Mouse (Mus musculus): ENCODE measurements around the gene Ngly1.

Gene Ngly1

GRCm38 (mm10) chr14:16329756-16330155 lies 80.7 kb downstream of the Ngly1 start:
- DNase-seq (ENCODE audit: low spot score in 2 of 2): no peak

GRCm38 (mm10) chr14:16334260-16334659 lies 85.2 kb downstream of the Ngly1 start:
- no peak for DNase-seq (ENCODE audit: low spot score in 2 of 2)

- DNase-seq (ENCODE audit: low spot score in 2 of 2): no peak
Measured at GRCm38 (mm10) chr14:16335835-16336417, 86.8 kb downstream of the Ngly1 start.

- DNase-seq (ENCODE audit: low spot score in 2 of 2): no peak
Measured at GRCm38 (mm10) chr14:16347505-16347904, 98.4 kb downstream of the Ngly1 start.

GRCm38 (mm10) chr14:16359704-16360103 lies 110.6 kb downstream of the Ngly1 start:
- no peak for DNase-seq (ENCODE audit: low spot score in 2 of 2)

Data from frontal cortex, postnatal 10 days (tissue).